Mouse (Mus musculus): ENCODE data around the gene Sipa1l1.

Gene Sipa1l1

GRCm38 (mm10) chr12:82208611-82209010 is 39.5 kb downstream of the Sipa1l1 start:
- DNase-seq (ENCODE audit: low read depth, low spot score), result no peak

- no peak for DNase-seq (ENCODE audit: low read depth, low spot score)
These were observed 40.6 kb downstream of the Sipa1l1 start for GRCm38 (mm10) chr12:82209753-82210152.

- no peak for DNase-seq (ENCODE audit: low read depth, low spot score)
These were observed 43.9 kb downstream of the Sipa1l1 start for GRCm38 (mm10) chr12:82213056-82213455.

GRCm38 (mm10) chr12:82214916-82215315 is 45.8 kb downstream of the Sipa1l1 start:
- DNase-seq (ENCODE audit: low read depth, low spot score), result no peak

- DNase-seq (ENCODE audit: low read depth, low spot score), result no peak
These were observed 47.9 kb downstream of the Sipa1l1 start for GRCm38 (mm10) chr12:82216801-82217553.

GRCm38 (mm10) chr12:82218201-82218600 is 49.1 kb downstream of the Sipa1l1 start:
- no peak for DNase-seq (ENCODE audit: low read depth, low spot score)

GRCm38 (mm10) chr12:82220367-82221089 is 51.4 kb downstream of the Sipa1l1 start:
- no peak for DNase-seq (ENCODE audit: low read depth, low spot score)

GRCm38 (mm10) chr12:82223126-82223815 is 54.2 kb downstream of the Sipa1l1 start:
- peak; percentile 54 for DNase-seq (ENCODE audit: low read depth, low spot score)

GRCm38 (mm10) chr12:82224848-82225247 is 55.7 kb downstream of the Sipa1l1 start:
- no peak for DNase-seq (ENCODE audit: low read depth, low spot score)

GRCm38 (mm10) chr12:82225278-82225677 is 56.2 kb downstream of the Sipa1l1 start:
- DNase-seq (ENCODE audit: low read depth, low spot score), result peak; percentile 3

GRCm38 (mm10) chr12:82225751-82226228 is 56.7 kb downstream of the Sipa1l1 start:
- DNase-seq (ENCODE audit: low read depth, low spot score), result peak; percentile 92

GRCm38 (mm10) chr12:82226311-82227066 is 57.4 kb downstream of the Sipa1l1 start:
- DNase-seq (ENCODE audit: low read depth, low spot score), result peak; percentile 3

- DNase-seq (ENCODE audit: low read depth, low spot score), result no peak
These were observed 61.0 kb downstream of the Sipa1l1 start for GRCm38 (mm10) chr12:82230127-82230526.

GRCm38 (mm10) chr12:82231191-82231590 is 62.1 kb downstream of the Sipa1l1 start:
- no peak for DNase-seq (ENCODE audit: low read depth, low spot score)

- no peak for DNase-seq (ENCODE audit: low read depth, low spot score)
These were observed 64.1 kb downstream of the Sipa1l1 start for GRCm38 (mm10) chr12:82233177-82233576.

- no peak for DNase-seq (ENCODE audit: low read depth, low spot score)
These were observed 65.5 kb downstream of the Sipa1l1 start for GRCm38 (mm10) chr12:82234463-82235223.

- DNase-seq (ENCODE audit: low read depth, low spot score), result no peak
These were observed 68.0 kb downstream of the Sipa1l1 start for GRCm38 (mm10) chr12:82237095-82237494.

GRCm38 (mm10) chr12:82237946-82238345 is 68.8 kb downstream of the Sipa1l1 start:
- no peak for DNase-seq (ENCODE audit: low read depth, low spot score)

- no peak for DNase-seq (ENCODE audit: low read depth, low spot score)
These were observed 71.6 kb downstream of the Sipa1l1 start for GRCm38 (mm10) chr12:82240674-82241073.

GRCm38 (mm10) chr12:82245219-82245618 is 76.1 kb downstream of the Sipa1l1 start:
- no peak for DNase-seq (ENCODE audit: low read depth, low spot score)

GRCm38 (mm10) chr12:82246422-82246821 is 77.3 kb downstream of the Sipa1l1 start:
- no peak for DNase-seq (ENCODE audit: low read depth, low spot score)
